Mouse (Mus musculus) adrenal gland, postnatal 36 days (tissue): ENCODE data around the gene Icos. TPM values are rescaled to one million over a fixed set of nuclear protein-coding genes. Genes with fewer than 3 reads are reported as not detected.

Experiments used
- DNase-seq, 2 experiments: peaks; one replicate each; pipeline ENCODE4 v3.0.0; 2021; ENCODE audit warnings: mixed read lengths in 1 of 2
- total RNA-seq, 2 experiments: library from RNA; stranded (reverse); gene quantifications; 2 replicates each; pipeline ENCODE4 v1.2.3; 2021

Icos gene
- total RNA-seq, 2 experiments from 2014 or later: not detected

DNA sequence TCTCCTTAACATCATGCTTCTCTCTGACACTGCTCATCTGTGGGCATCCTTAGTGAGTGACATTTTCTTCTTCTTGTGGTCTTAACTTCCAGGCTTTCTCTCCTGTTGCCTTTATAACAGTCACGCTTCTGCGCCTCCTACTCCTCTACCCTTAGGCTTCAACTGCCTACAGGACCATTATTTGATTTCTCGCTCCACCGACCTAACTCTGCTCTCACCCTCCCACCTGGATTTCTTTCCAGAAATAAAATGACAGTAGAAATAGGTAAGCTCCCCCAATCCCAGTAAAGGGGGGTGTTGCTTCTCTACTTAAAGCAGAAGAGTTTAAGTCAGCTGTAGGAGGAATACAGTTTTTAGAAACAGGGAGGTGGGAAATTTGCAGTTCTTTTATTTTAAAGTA lies 62.7 kb downstream of the Icos start:
- no peak for DNase-seq

GRCm38 (mm10) chr1:61042842-61043241 lies 65.1 kb downstream of the Icos start:
- DNase-seq: no peak

DNA sequence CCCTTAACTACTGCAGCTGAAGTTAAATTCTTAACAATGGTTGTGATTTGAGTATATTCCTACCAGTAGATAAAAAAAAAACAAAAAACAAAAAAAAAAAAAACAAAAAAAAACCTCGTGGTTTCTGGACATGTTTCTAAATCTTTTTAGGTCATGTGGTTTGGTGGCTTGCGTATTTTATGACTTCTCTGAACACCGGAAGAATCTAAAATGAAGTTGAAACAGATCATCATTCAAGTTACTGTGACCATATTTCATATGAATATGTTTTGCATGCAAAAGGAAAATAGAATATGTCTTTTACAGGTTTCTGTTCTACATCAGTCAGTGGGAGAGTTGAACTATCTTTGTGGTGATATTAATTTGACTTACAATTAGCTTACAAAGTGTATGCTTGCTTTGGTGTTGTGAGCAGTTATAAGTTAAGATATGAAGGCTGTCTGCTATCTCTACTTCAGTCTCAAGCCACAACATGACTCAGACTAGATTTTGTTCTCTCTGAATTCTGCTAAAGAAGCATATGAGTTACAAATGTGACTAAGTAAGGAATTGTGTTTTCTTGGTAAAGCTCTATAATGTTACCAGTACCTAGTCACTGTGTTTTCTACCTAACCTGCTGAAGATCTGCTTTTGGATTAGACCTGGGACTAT lies 68.5 kb downstream of the Icos start:
- no peak for DNase-seq

GRCm38 (mm10) chr1:61047336-61047735 lies 69.6 kb downstream of the Icos start:
- DNase-seq: no peak

Other genes starting within 250 kb of the Icos start
- not detected for gene Ctla4, start 90.9 kb upstream of the Icos start, total RNA-seq